Mouse (Mus musculus): Measurements from ENCODE around the gene Add2. TPM values are rescaled to one million over a fixed set of nuclear protein-coding genes. Genes with fewer than 3 reads are reported as not detected.

Add2 gene
- polyA plus RNA-seq, 1 experiment from 2014 or later = 1.8 TPM

- DNase-seq (ENCODE audit: low spot score) (no peak), ATAC-seq (replicated peaks; ENCODE audit: low FRiP score, low read depth) (no peak)
- H3K27ac ChIP-seq = no peak overlapping the region
- no peaks in the 10 kb centered on the region for H3K9me3 ChIP-seq (replicated peaks; ENCODE audit: low read length)
- no peak overlapping the region for H3K9ac ChIP-seq (ENCODE audit: low read depth, low read length)
- H3K4me2 ChIP-seq (ENCODE audit: low read length) = no peak overlapping the region
- H3K4me1 ChIP-seq (replicated peaks; ENCODE audit: insufficient read depth, low read length) = no peaks in the 10 kb centered on the region
- H3K36me3 ChIP-seq (ENCODE audit: insufficient read depth, low read length) = no peaks in the 10 kb centered on the region
- no peak overlapping the region for H3K4me3 ChIP-seq (replicated peaks; ENCODE audit: low read depth, low read length)
- no peak for TF ChIP-seq CTCF (IDR thresholded peaks at IDR 0.05; ENCODE audit: low read depth)
- H3K27me3 ChIP-seq (ENCODE audit: insufficient read depth, low read length) = no peaks in the 10 kb centered on the region
Observed at GRCm38 (mm10) chr6:86079323-86079722, 50.8 kb downstream of the Add2 start.

GRCm38 (mm10) chr6:86085518-86085917, 57.0 kb downstream of the Add2 start:
- no peaks in the 10 kb centered on the region for H3K27me3 ChIP-seq (ENCODE audit: insufficient read depth, low read length)
- no peaks in the 10 kb centered on the region for H3K36me3 ChIP-seq (ENCODE audit: insufficient read depth, low read length)
- peak; percentile 38 for DNase-seq (ENCODE audit: low spot score)
- TF ChIP-seq CTCF (IDR thresholded peaks at IDR 0.05; ENCODE audit: low read depth) = peak; percentile 76
- H3K27ac ChIP-seq = no peak overlapping the region
- 68% methylated on average over 6 of the region's 6 CpGs for WGBS
- no peaks in the 10 kb centered on the region for H3K4me1 ChIP-seq (replicated peaks; ENCODE audit: insufficient read depth, low read length)
- no peak for ATAC-seq (replicated peaks; ENCODE audit: low FRiP score, low read depth)
- H3K9ac ChIP-seq (ENCODE audit: low read depth, low read length) = no peak overlapping the region
- H3K9me3 ChIP-seq (replicated peaks; ENCODE audit: low read length) = no peaks in the 10 kb centered on the region
- H3K4me2 ChIP-seq (ENCODE audit: low read length) = no peak overlapping the region
- H3K4me3 ChIP-seq (replicated peaks; ENCODE audit: low read depth, low read length) = no peak overlapping the region

- Histone ChIP-seq H3K4me2 (ENCODE audit: low read length) (no peak overlapping the region), H3K9ac (ENCODE audit: low read depth, low read length) (no peak overlapping the region), H3K36me3 (ENCODE audit: insufficient read depth, low read length) (no peaks in the 10 kb centered on the region), H3K4me3 (replicated peaks; ENCODE audit: low read depth, low read length) (no peak overlapping the region), H3K27ac (no peak overlapping the region), H3K9me3 (replicated peaks; ENCODE audit: low read length) (no peaks in the 10 kb centered on the region), H3K4me1 (replicated peaks; ENCODE audit: insufficient read depth, low read length) (no peaks in the 10 kb centered on the region), H3K27me3 (ENCODE audit: insufficient read depth, low read length) (no peaks in the 10 kb centered on the region)
- peak; percentile 64 for DNase-seq (ENCODE audit: low spot score)
- TF ChIP-seq CTCF (IDR thresholded peaks at IDR 0.05; ENCODE audit: low read depth) = no peak
- 48% methylated on average over 9 of the region's 9 CpGs for WGBS
- no peak for ATAC-seq (replicated peaks; ENCODE audit: low FRiP score, low read depth)
Observed at GRCm38 (mm10) chr6:86086851-86087571, 58.5 kb downstream of the Add2 start.

GRCm38 (mm10) chr6:86087813-86088212, 59.3 kb downstream of the Add2 start:
- WGBS = 43% methylated on average over 3 of the region's 3 CpGs
- H3K27ac ChIP-seq = no peak overlapping the region
- ATAC-seq (replicated peaks; ENCODE audit: low FRiP score, low read depth) = no peak
- no peak overlapping the region for H3K4me2 ChIP-seq (ENCODE audit: low read length)
- DNase-seq (ENCODE audit: low spot score) = no peak
- H3K36me3 ChIP-seq (ENCODE audit: insufficient read depth, low read length) = no peaks in the 10 kb centered on the region
- no peaks in the 10 kb centered on the region for H3K27me3 ChIP-seq (ENCODE audit: insufficient read depth, low read length)
- H3K9ac ChIP-seq (ENCODE audit: low read depth, low read length) = no peak overlapping the region
- H3K4me1 ChIP-seq (replicated peaks; ENCODE audit: insufficient read depth, low read length) = no peaks in the 10 kb centered on the region
- no peak for TF ChIP-seq CTCF (IDR thresholded peaks at IDR 0.05; ENCODE audit: low read depth)
- no peaks in the 10 kb centered on the region for H3K9me3 ChIP-seq (replicated peaks; ENCODE audit: low read length)
- H3K4me3 ChIP-seq (replicated peaks; ENCODE audit: low read depth, low read length) = no peak overlapping the region

- no peak overlapping the region for H3K4me3 ChIP-seq (replicated peaks; ENCODE audit: low read depth, low read length)
- H3K36me3 ChIP-seq (ENCODE audit: insufficient read depth, low read length) = no peaks in the 10 kb centered on the region
- H3K4me2 ChIP-seq (ENCODE audit: low read length) = no peak overlapping the region
- ATAC-seq (replicated peaks; ENCODE audit: low FRiP score, low read depth) (no peak), DNase-seq (ENCODE audit: low spot score) (no peak)
- TF ChIP-seq CTCF (IDR thresholded peaks at IDR 0.05; ENCODE audit: low read depth) = no peak
- no peaks in the 10 kb centered on the region for H3K4me1 ChIP-seq (replicated peaks; ENCODE audit: insufficient read depth, low read length)
- no peaks in the 10 kb centered on the region for H3K9me3 ChIP-seq (replicated peaks; ENCODE audit: low read length)
- H3K27me3 ChIP-seq (ENCODE audit: insufficient read depth, low read length) = no peaks in the 10 kb centered on the region
- WGBS = 61% methylated on average over 10 of the region's 10 CpGs
- no peak overlapping the region for H3K27ac ChIP-seq
- H3K9ac ChIP-seq (ENCODE audit: low read depth, low read length) = no peak overlapping the region
Observed at GRCm38 (mm10) chr6:86094202-86094838, 65.8 kb downstream of the Add2 start.

- H3K36me3 ChIP-seq (ENCODE audit: insufficient read depth, low read length) = no peaks in the 10 kb centered on the region
- DNase-seq (ENCODE audit: low spot score) = no peak
- no peak overlapping the region for H3K27ac ChIP-seq
- H3K27me3 ChIP-seq (ENCODE audit: insufficient read depth, low read length) = no peaks in the 10 kb centered on the region
- no peak overlapping the region for H3K4me3 ChIP-seq (replicated peaks; ENCODE audit: low read depth, low read length)
- ATAC-seq (replicated peaks; ENCODE audit: low FRiP score, low read depth) = no peak
- WGBS = 73% methylated on average over 5 of the region's 5 CpGs
- H3K9me3 ChIP-seq (replicated peaks; ENCODE audit: low read length) = no peaks in the 10 kb centered on the region
- TF ChIP-seq CTCF (IDR thresholded peaks at IDR 0.05; ENCODE audit: low read depth) = no peak
- no peak overlapping the region for H3K9ac ChIP-seq (ENCODE audit: low read depth, low read length)
- no peak overlapping the region for H3K4me2 ChIP-seq (ENCODE audit: low read length)
- H3K4me1 ChIP-seq (replicated peaks; ENCODE audit: insufficient read depth, low read length) = no peaks in the 10 kb centered on the region
Observed at GRCm38 (mm10) chr6:86095518-86095917, 67.0 kb downstream of the Add2 start.
